Mouse (Mus musculus) MN1 (cell line): ENCODE results near the gene Adad2.

Experiments used
- DNase-seq: peaks from one replicate; pipeline ENCODE4 v3.0.0-alpha.2; 2016; ENCODE audit warnings: low spot score

Gene Adad2

DNA sequence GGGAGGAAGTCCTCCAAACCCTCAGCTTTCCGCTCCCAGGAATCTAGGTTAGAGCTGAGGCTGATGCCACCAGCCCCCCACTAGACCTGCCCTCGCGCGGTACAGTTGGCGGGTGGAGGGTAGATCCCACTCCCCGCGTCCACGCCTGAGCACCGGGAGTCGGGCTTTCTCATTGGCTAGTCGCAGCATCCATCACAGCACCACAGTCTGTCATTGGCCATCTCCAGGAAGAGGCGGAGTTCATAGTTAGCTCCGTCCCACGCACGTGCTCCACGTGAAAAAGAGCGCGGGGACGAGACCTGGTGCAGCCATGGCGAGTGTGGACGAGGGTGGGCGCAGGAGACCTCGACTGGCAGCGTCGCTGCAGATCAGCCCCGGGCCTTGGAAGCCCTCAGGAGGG, at the start of gene Adad2:
Adad2 (plus strand) TSS at position 277 of the 400 bp plus-strand sequence.
- DNase-seq = no peak

DNA sequence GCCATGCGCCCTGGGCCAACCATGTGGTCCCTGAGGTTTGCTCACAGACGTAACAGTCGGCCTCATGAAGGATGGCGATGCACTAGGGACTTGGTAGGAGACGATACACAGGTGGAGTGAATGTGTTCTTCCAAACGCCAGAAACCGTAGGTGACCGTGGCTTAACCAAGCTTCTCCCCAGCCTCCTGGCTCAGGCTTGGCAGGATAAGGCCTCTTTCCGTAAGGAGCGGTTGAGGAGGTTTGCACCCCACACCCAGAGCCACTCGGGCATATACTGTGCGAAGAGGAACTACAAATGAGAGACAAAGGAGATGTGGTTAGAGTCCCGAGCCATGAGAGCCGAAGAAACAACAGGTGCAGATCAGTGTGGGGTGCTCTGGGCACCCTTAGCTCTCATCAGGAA, 48.7 kb upstream of the Adad2 start:
- DNase-seq = no peak

DNA sequence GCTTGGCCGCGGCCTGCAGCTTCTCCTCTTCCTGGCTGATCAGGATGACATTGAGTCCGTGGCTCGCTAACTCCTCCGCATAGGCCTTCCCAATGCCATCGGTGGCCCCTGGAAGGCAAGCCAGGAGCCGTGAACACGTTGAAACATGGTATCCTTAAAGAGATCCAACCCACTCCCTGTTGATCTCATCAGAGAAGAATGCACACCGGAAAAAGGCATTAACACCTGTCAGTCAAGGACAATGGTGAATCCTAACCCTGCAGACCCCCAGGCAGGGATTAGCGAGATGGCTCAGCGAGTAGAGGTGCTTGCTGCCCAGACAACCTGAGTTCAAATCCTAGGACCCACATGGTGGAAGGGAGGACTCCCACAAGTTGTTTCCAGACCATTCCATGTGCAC, 46.2 kb upstream of the Adad2 start:
- DNase-seq = no peak

- no peak for DNase-seq
These were observed 44.3 kb upstream of the Adad2 start for GRCm38 (mm10) chr8:119568251-119568650.

DNA sequence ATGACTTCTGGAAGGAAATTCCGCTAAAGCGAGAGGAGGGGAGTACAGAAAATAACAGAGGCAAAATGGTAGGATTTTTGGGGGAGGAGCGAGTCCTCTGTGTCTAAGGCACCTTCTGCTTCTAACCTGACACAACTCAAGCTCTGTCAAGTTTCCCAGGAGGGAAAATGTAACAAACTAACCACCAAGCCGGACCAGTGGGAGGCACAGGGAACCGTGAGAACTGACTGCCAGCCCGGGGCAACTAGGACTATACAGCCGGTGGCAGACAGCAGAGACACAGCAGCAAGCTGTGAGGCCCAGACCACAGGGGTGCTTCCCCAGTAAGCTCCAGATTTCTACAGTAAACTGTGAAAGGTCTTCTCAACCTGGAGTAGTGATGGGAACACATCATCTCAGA, 43.6 kb upstream of the Adad2 start:
- no peak for DNase-seq

DNA sequence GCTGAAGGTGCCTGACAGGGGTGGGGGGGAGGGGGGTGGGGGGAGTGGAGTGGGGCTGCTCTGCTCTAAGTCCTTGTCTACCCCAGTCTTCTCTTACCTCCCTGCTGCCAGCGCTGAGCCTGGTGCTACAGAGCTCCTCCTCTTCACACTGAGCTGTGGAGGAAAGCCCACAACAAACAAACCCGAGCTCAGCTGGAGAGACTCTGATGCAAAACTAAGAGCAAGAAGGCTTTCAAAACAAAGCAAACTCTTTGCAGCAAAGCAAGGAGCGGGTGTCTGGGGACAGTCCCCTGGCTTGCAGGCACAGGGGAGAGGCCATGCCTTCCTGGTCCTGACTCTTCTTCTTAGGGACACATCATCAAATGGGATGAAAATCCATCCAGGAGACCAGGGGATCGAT, 42.7 kb upstream of the Adad2 start:
- no peak for DNase-seq

DNA sequence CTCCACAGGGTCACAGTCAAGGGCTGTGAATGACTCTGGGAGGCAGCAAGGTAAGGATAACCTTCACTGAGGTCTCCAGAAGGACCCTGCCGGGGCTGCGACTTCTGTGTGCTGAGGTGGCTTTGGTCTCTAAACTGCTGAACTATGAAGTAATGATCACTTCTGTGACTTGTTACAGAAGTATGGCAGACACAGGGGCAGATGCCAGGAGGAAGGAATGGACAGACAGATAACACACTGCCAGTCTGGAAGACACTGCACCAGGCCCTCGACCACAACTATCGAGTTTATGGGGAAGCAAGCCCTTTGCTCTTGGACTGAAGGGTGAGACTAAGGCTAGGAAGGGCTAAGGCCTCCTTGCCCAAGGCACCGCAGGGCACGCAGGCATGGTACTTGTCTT, 41.4 kb upstream of the Adad2 start:
- no peak for DNase-seq

DNA sequence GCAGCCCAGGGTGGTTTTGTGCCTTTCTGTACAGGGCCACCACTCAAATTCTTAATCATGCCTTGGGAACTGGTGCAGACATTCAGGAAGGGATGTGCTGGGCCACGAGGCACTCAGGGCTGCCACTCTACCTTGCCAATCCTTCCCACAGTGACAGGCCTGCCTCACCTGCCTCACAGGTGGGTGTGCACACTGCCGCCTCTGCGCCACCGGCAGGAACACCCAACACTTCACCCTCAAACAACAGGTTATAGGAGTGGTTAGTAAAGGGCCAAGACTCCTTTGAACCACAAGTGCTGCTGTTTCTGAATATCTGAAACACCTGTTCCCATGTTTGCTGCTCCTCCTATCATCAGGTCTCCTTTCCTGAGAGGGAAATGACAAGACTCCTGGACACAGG, 40.1 kb upstream of the Adad2 start:
- no peak for DNase-seq

DNA sequence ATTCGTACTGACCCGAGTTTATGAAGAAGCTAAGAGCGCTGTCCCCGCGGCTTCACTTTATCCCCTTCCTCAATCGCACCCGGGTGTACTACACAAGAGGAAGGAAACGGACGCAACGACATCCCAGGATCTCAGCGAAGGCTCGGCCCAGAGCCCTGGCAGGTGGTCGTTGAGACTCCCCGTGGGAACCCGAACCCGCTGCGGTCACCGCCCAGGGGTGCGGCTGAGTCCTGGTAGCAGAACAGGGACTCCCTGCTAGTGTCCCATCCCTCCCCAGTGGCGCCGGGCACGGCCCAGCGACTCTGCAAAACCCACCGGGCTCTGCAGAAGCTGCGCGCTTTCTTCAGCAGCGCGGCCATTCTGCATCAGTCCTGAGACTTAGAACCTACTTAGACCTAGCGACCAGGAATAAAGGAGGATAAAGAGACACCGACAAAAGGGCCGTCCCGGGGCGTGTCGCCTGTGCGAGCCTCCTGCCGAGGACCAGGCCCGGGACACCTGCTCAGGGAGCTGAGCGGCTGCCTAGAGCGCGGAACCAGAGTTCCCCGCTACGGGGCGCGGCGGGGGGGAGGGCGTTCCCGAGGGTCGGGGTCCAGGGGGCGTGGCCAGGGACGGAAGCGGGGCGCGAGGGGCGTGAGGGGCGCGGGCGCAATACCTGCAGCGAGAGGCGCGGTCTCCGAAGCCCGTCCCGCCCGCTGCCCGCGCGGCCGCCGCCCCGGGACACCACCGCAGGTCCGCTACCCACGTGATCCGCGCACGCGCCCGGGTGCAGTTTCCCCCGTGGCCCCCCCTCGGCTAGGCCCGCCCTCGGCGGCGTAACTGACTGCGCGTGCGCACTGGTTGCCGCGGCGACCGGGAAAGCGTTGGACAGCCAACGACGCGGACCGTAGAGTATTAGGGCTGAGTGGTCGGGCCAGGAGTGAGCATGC, 37.8 kb upstream of the Adad2 start, which contains the start of the genes Hsdl1 and Dnaaf1:
Hsdl1 (minus strand) TSS at position 747 of the 929 bp plus-strand sequence.
Dnaaf1 (plus strand) TSS at position 799 of the 929 bp plus-strand sequence.
- DNase-seq = peak; percentile 97

- no peak for DNase-seq
These were observed 37.2 kb upstream of the Adad2 start for GRCm38 (mm10) chr8:119575366-119575726.

DNA sequence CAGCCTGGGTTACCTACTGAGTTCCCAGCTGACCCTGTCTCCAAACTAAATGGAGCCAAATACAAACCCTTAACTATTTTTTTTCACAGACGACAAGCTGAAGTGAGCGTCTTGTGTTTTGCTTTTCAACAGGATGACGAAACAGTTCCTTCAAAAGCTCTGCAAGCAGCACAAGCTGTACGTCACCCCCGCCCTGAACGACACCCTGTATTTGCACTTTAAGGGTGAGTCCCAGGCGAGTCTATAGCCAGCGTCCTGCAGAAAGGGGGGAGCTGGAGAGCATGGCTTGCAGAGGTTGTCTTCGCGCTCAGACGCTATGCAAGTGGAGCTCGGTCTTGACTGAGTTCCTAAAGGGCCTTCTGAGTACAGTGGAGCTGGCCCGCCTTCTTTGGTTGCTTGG, 33.5 kb upstream of the Adad2 start:
- no peak for DNase-seq

DNA sequence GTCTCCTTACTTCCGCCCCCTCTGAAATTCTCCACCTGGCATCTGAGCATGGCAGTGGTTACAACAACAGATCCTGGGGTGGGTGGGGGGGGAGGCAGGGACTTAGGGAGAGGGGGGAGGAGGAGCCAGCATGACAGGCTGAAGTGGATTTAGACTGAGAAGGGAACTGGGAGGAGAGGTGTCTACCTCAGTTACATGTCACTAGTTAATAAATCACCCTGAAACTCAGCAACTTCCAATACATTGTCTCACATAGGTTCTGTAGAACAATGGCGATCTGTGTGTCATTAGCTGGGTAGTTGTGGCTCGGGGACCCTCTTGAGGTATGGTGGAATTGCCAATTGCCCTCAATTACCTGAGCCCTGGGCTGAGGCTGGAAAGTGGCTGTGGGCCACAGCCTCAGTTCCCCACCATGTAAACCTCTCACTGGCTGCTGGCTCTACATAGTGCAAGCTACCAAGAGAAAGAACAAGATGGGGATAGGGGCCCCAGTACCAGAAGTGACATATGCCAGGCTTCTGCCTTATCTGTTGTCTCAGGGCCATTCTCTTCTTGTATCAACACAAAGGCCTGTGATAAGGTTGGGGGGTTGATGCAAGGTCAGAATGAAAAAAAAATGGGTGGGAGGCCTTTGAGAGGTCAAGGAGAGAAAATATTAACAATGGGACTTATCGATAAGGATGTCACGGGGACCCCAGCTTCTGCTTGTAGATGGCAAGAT, 31.9 kb upstream of the Adad2 start:
- no peak for DNase-seq

GRCm38 (mm10) chr8:119585901-119586300, 26.6 kb upstream of the Adad2 start:
- DNase-seq = no peak

DNA sequence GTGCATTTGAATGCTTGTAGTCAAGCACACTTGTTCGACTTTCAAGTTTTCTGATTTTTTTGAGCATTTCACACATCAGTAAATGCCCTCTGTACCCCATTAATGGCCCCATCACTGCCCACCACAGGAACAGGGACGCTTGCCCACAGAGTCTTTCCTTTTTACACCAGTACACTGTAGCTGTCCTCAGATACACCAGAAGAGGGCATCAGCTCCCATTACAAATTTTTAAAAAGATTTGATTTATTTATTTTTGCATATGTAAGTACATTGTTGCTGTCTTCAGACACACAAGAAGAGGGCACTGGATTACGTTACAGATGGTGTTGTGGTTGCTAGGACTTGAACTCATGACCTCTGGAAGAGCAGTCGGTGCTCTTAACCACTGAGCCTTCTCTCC, 24.2 kb upstream of the Adad2 start:
- DNase-seq = no peak

GRCm38 (mm10) chr8:119588844-119589243, 23.7 kb upstream of the Adad2 start:
- DNase-seq = peak; percentile 62

DNA sequence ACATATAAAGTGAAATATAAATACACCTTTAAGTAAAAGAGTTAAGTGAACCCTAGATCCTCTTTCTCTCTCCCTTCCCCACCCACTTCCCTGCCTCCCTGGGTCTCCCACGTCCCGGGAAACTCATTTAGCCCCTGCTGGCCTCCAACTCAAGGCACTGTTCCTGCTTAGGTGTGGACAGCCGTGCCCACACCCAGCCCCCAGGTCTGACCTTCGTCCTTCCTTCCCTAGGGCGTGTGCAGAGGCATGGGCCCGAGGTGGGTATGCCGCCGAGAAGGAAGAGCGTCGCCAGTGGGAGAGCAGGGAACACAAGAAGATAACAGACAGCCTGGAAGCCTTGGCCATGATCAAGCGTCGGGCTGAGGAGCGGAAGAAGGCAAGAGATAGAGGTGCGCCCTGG, 22.2 kb upstream of the Adad2 start:
- no peak for DNase-seq

GRCm38 (mm10) chr8:119591456-119591855, 21.1 kb upstream of the Adad2 start:
- DNase-seq = no peak

DNA sequence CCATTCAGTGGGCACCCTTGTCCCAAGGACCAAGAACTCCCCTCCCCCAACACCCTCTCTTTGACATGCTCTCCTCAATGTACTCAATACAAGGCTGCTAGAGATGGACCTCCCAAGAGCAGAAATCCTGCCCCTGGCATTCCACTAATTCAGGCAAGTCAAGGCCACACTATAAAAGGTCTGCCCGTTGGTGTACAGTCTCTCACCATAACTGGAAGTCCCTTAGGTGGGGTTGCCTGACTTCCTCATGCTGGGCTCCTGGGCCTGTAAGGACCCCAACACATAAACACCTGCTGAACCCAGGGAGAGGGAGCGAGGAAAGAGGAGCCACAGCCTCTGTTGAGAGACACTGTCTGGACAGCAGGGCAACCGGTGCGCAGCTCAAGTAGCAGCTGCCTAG, 8.8 kb upstream of the Adad2 start:
- DNase-seq = no peak

- no peak for DNase-seq
These were observed 8.1 kb upstream of the Adad2 start for GRCm38 (mm10) chr8:119604398-119604803.

- peak; percentile 99 for DNase-seq
These were observed 7.6 kb upstream of the Adad2 start, which contains the start of gene Taf1c for GRCm38 (mm10) chr8:119604996-119605395. Taf1c (minus strand) TSS chr8:119605222.

DNA sequence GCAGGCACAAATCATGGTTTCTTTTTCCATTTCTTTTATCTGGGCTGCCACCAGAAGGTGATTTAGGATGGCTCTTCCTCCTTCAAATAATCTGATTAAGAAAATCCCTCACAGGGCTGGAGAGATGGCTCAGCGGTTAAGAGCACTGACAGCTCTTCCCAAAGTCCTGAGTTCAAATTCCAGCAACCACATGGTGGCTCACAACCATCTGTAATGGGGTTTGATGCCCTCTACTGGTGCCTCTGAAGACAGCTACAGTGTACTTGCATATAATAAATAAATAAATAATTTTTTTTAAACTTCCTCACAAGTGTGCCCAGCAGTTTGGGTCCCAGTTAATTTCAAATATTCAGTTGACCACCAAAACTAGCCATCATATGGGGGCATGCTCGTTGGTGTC, 6.3 kb upstream of the Adad2 start:
- peak; percentile 73 for DNase-seq

- DNase-seq = no peak
These were observed 2.5 kb downstream of the Adad2 start for GRCm38 (mm10) chr8:119615096-119615495.

DNA sequence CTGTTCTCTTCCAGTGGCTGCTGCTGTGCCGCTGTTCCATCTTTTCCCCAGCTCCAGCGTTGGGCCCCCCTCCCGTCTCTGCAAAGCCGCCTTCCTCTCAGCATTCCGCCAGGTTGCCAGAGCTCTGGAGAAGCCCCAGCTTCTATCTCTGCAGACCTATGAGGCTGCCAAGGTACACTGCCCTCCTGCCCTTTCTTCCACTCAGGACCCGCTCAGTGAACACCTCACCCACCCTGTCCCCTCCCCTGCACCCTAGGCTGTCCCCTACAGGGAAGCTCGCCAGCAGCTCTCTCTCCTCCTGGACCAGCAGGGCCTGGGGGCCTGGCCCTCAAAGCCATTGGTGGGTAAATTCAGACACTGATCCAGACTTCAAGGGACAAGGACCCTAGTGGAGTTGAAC, 3.8 kb downstream of the Adad2 start:
- DNase-seq = no peak
